Mouse (Mus musculus) kidney, adult 2 months (tissue): ENCODE results near the gene Snx30.

Source experiments
- CTCF ChIP-seq: fragments of 200-500 bp; conservative IDR thresholded peaks from 2 replicates; pipeline ENCODE4 v1.5.1; 2011; ENCODE audit warnings: low read depth, mild to moderate bottlenecking, control low read depth, low read length, moderate library complexity, mixed read lengths; ENCODE audit not compliant: insufficient read depth, insufficient read length
- POLR2A ChIP-seq: fragments of 200-500 bp; IDR thresholded peaks from one replicate; pipeline ENCODE4 v1.6.1; 2011; ENCODE audit warnings: low read depth, low read length, control low read depth

GRCm38 (mm10) chr4:59795788-59796455, 9.7 kb upstream of the Snx30 start:
- TF ChIP-seq CTCF (no peak), POLR2A (no peak)
